Mouse (Mus musculus) spleen, embryonic (tissue): Measurements from ENCODE around the gene Gjc1.

ENCODE experiments used
- CTCF ChIA-PET: fragments of 350-600 bp; sonication (Branson Sonifier 250); formaldehyde crosslinking; loops from one replicate; lab custom pipeline; 2022; lab: Charles Lee

The Gjc1 gene

GRCm38 (mm10) chr11:102772771-102773700 is 46.5 kb downstream of the Gjc1 start:
- CTCF ChIA-PET: no interaction called here

GRCm38 (mm10) chr11:102771916-102772714 is 47.4 kb downstream of the Gjc1 start:
- CTCF ChIA-PET: no interaction called here

- CTCF ChIA-PET: no interaction called here
These were observed 48.7 kb downstream of the Gjc1 start for GRCm38 (mm10) chr11:102770662-102771435.

GRCm38 (mm10) chr11:102769993-102770661 is 49.4 kb downstream of the Gjc1 start:
- CTCF ChIA-PET: no interaction called here

- CTCF ChIA-PET: no interaction called here
These were observed 50.4 kb downstream of the Gjc1 start for GRCm38 (mm10) chr11:102769141-102769540.

- CTCF ChIA-PET: no interaction called here
These were observed 52.3 kb downstream of the Gjc1 start for GRCm38 (mm10) chr11:102767055-102767670.

GRCm38 (mm10) chr11:102765416-102765815 is 54.1 kb downstream of the Gjc1 start:
- CTCF ChIA-PET: interaction anchor here (0.7 kb wide), 1 partner anchor 1006 kb away, joined by 6 read pairs; no protein-coding TSS in a partner anchor

- CTCF ChIA-PET: no interaction called here
These were observed 56.3 kb downstream of the Gjc1 start for GRCm38 (mm10) chr11:102763009-102763767.

- CTCF ChIA-PET: no interaction called here
These were observed 57.3 kb downstream of the Gjc1 start for GRCm38 (mm10) chr11:102762248-102762647.

GRCm38 (mm10) chr11:102761309-102762210 is 57.9 kb downstream of the Gjc1 start, which contains the start of gene Adam11:
Adam11 (plus strand) TSS chr11:102761439.
- CTCF ChIA-PET: no interaction called here

- CTCF ChIA-PET: no interaction called here
These were observed 58.6 kb downstream of the Gjc1 start for GRCm38 (mm10) chr11:102760805-102761308.

GRCm38 (mm10) chr11:102758977-102759376 is 60.5 kb downstream of the Gjc1 start:
- CTCF ChIA-PET: no interaction called here

GRCm38 (mm10) chr11:102755391-102755790 is 64.1 kb downstream of the Gjc1 start:
- CTCF ChIA-PET: no interaction called here

- CTCF ChIA-PET: no interaction called here
These were observed 65.1 kb downstream of the Gjc1 start for GRCm38 (mm10) chr11:102754416-102754815.

GRCm38 (mm10) chr11:102753591-102754324 is 65.7 kb downstream of the Gjc1 start:
- CTCF ChIA-PET: no interaction called here

- CTCF ChIA-PET: no interaction called here
These were observed 66.5 kb downstream of the Gjc1 start for GRCm38 (mm10) chr11:102752896-102753590.

GRCm38 (mm10) chr11:102749712-102750111 is 69.8 kb downstream of the Gjc1 start:
- CTCF ChIA-PET: no interaction called here
